Mouse (Mus musculus): ENCODE data around the gene Chml.

Gene Chml

GRCm38 (mm10) chr1:175669456-175669855, 23.2 kb downstream of the Chml start:
- in situ Hi-C loops (cut with MboI; ENCODE audit: low pct_unique_long_range_greater_than_20kb in 1 of 2, low sequenced_read_pairs in 2 of 2, unreplicated experiment in 1 of 2) = loop anchor here in 1 of 2 experiments (10.0 kb wide), 1 partner anchor 555 kb away; no protein-coding TSS in a partner anchor

- in situ Hi-C loops (cut with MboI; ENCODE audit: low pct_unique_long_range_greater_than_20kb in 1 of 2, low sequenced_read_pairs in 2 of 2, unreplicated experiment in 1 of 2) = loop anchor here in 1 of 2 experiments (10.0 kb wide), 1 partner anchor 554 kb away; no protein-coding TSS in a partner anchor
Measured at GRCm38 (mm10) chr1:175668666-175669405, 23.9 kb downstream of the Chml start.

- in situ Hi-C loops (cut with MboI; ENCODE audit: low pct_unique_long_range_greater_than_20kb in 1 of 2, low sequenced_read_pairs in 2 of 2, unreplicated experiment in 1 of 2) = loop anchor here in 1 of 2 experiments (10.0 kb wide), 1 partner anchor 545 kb away; no protein-coding TSS in a partner anchor
Measured at GRCm38 (mm10) chr1:175659900-175660299, 32.8 kb downstream of the Chml start.

GRCm38 (mm10) chr1:175648615-175649014, 44.1 kb downstream of the Chml start:
- in situ Hi-C loops (cut with MboI; ENCODE audit: low pct_unique_long_range_greater_than_20kb in 1 of 2, low sequenced_read_pairs in 2 of 2, unreplicated experiment in 1 of 2) = no loop called here

GRCm38 (mm10) chr1:175646952-175647351, 45.7 kb downstream of the Chml start:
- in situ Hi-C loops (cut with MboI; ENCODE audit: low pct_unique_long_range_greater_than_20kb in 1 of 2, low sequenced_read_pairs in 2 of 2, unreplicated experiment in 1 of 2) = no loop called here

GRCm38 (mm10) chr1:175643496-175644265, 49.0 kb downstream of the Chml start:
- in situ Hi-C loops (cut with MboI; ENCODE audit: low pct_unique_long_range_greater_than_20kb in 1 of 2, low sequenced_read_pairs in 2 of 2, unreplicated experiment in 1 of 2) = no loop called here

- in situ Hi-C loops (cut with MboI; ENCODE audit: low pct_unique_long_range_greater_than_20kb in 1 of 2, low sequenced_read_pairs in 2 of 2, unreplicated experiment in 1 of 2) = no loop called here
Measured at GRCm38 (mm10) chr1:175640435-175641150, 52.1 kb downstream of the Chml start.

GRCm38 (mm10) chr1:175639072-175639471, 53.6 kb downstream of the Chml start:
- in situ Hi-C loops (cut with MboI; ENCODE audit: low pct_unique_long_range_greater_than_20kb in 1 of 2, low sequenced_read_pairs in 2 of 2, unreplicated experiment in 1 of 2) = no loop called here

GRCm38 (mm10) chr1:175637677-175638076, 55.0 kb downstream of the Chml start:
- in situ Hi-C loops (cut with MboI; ENCODE audit: low pct_unique_long_range_greater_than_20kb in 1 of 2, low sequenced_read_pairs in 2 of 2, unreplicated experiment in 1 of 2) = no loop called here

GRCm38 (mm10) chr1:175632470-175632869, 60.2 kb downstream of the Chml start:
- in situ Hi-C loops (cut with MboI; ENCODE audit: low pct_unique_long_range_greater_than_20kb in 1 of 2, low sequenced_read_pairs in 2 of 2, unreplicated experiment in 1 of 2) = no loop called here

Measured in mouse embryonic stem cell (cell line).